ENCODE assay signal across 15 mouse cellular contexts in genomic region chr5:53996822-53997221, GRCm38 (mm10).
"Had no signal": no experiment of that assay in that cellular context is flagged by ENCODE, and none has a peak within 500 bp of the region (broad histone marks: within the 10 kb centered on the region; RNA-seq: fewer than 3 reads in every experiment).

No protein-coding gene starts in this region.

- H3K27ac ChIP-seq: neural tube, embryonic 15.5 days; stomach, postnatal 0 days had no signal

- H3K36me3 ChIP-seq: neural tube, embryonic 15.5 days; stomach, embryonic 15.5 days had no signal

- H3K27me3 ChIP-seq: neural tube, embryonic 15.5 days; stomach, embryonic 15.5 days had no signal

- H3K9me3 ChIP-seq: neural tube, embryonic 15.5 days; stomach, embryonic 15.5 days had no signal

- H3K9ac ChIP-seq: neural tube, embryonic 15.5 days; stomach, embryonic 15.5 days had no signal

- DNase-seq: retina, postnatal 1 day; right cerebral cortex, adult 18-20 months; right cerebral cortex, postnatal 14 days; right cerebral cortex, postnatal 25 days; right cerebral cortex, postnatal 4 days; spleen, adult 18-20 months; thymus, adult 18-20 months; thymus, adult 2 months; thymus, postnatal 14 days; thymus, postnatal 25 days; thymus, postnatal 36 days; thymus, postnatal 4 days had no signal
